Mouse (Mus musculus) left cerebral cortex, postnatal 36 days (tissue): ENCODE measurements around the gene Cd164l2. TPM values are rescaled to one million over a fixed set of nuclear protein-coding genes. Genes with fewer than 3 reads are reported as not detected.

Source experiments
- DNase-seq, 2 experiments: peaks; one replicate each; pipeline ENCODE4 v3.0.0; 2021 to 2022; ENCODE audit warnings: low spot score in 2 of 2, mixed read lengths in 1 of 2
- intact Hi-C: fragments of 180-260 bp; cut with DNase I; formaldehyde crosslinking; loops from one replicate; pipeline ENCODE4 v1.15.1; 2025
- microRNA-seq: library from miRNA; unstranded; fragments of <30 nt; microRNA quantifications from one replicate; pipeline ENCODE4 v1.2.0, GENCODE M21; 2022
- total RNA-seq, 2 experiments: library from RNA; stranded (reverse); gene quantifications; 2 replicates each; pipeline ENCODE4 v1.2.3; 2021

The Cd164l2 gene
- total RNA-seq, 2 experiments from 2014 or later, result 4.9 to 10.0 TPM

DNA sequence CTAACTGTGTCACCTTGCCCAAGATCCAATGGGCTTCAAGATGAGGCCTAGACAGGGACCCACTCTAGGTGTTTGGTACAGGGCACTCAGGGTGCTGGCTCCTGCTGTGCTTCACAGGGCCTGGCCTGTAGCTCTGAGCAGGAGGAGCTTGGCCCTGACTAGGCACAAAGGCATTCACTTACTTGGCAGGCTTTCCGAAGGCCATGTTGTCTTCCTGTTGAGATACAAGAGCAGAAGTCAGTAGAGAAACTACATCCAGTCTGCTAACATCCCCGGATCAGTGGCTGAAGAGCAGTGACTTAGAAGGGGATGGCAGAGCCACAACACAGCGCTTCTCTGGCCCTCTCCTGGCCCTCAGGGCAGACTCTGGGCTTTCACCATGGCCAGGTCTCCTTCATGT lies 57.7 kb downstream of the Cd164l2 start:
- no peak for DNase-seq
- intact Hi-C loops, result no loop called here

DNA sequence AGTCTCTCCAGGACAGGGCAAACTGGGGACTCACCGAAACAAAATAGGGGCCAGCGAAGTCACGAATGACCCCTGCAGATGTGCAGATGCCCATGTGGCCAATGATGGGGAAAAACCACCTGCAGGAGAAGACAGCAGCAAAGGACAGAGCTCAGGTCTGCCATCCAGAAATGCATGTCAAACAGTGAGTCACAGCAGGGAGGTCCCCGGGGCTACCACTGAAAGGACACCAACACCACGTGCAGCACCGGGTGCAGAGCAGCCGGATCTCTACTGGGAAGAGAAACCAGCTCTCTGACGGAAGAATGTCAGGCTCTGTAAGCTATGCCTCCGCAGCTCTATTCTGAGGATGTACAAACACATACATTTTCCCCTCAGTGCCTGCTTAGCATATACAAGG lies 59.0 kb downstream of the Cd164l2 start:
- intact Hi-C loops, result no loop called here
- no peak for DNase-seq

Small RNA genes lying within 50 kb of the gene (microRNA-seq; reads per million reads assigned to microRNA genes)
- gene Mir7017, result 2.8 reads per million, percentile 5 among the genes with 10 or more reads in this experiment

Other genes starting within 250 kb of the Cd164l2 start
- under 1 TPM in 1 of 2 experiments, not detected in 1; 0.17 TPM for gene Fgr, start 238.0 kb upstream of the Cd164l2 start, total RNA-seq
- gene Ahdc1, start 200.9 kb upstream of the Cd164l2 start, total RNA-seq, result 100 to 1,000 TPM in 1 of 2 experiments, 10 to 100 TPM in 1; 91.3 to 110 TPM
- 10 to 100 TPM; 21.5 to 30.3 TPM for gene Wasf2, start 81.6 kb upstream of the Cd164l2 start, total RNA-seq
- gene Gpr3, start 405 bp downstream of the Cd164l2 start, total RNA-seq, result 1 to 10 TPM; 8.1 to 8.5 TPM
- gene Map3k6, start 28.7 kb downstream of the Cd164l2 start, total RNA-seq, result 1 to 10 TPM; 6.8 to 8.1 TPM
- 1 to 10 TPM; 2.2 to 2.3 TPM for gene Sytl1, start 51.0 kb downstream of the Cd164l2 start, total RNA-seq
- gene Tmem222, start 65.7 kb downstream of the Cd164l2 start, total RNA-seq, result 10 to 100 TPM; 87.9 to 96.5 TPM
- 10 to 100 TPM; 58.6 to 59.8 TPM for gene Wdtc1, start 141.3 kb downstream of the Cd164l2 start, total RNA-seq
- 10 to 100 TPM; 48.8 to 56.9 TPM for gene Slc9a1, start 157.6 kb downstream of the Cd164l2 start, total RNA-seq